Mouse (Mus musculus) heart, postnatal 14 days (tissue): ENCODE data around the gene Abcc12. TPM values are rescaled to one million over a fixed set of nuclear protein-coding genes. Genes with fewer than 3 reads are reported as not detected.

Source experiments
- DNase-seq, 2 experiments: peaks; one replicate each; pipeline ENCODE4 v3.0.0; 2021 to 2022
- intact Hi-C: fragments of 180-260 bp; cut with DNase I; formaldehyde crosslinking; loops from one replicate; pipeline ENCODE4 v1.15.1; 2025
- total RNA-seq, 2 experiments: library from RNA; stranded (reverse); gene quantifications; 2 replicates each; pipeline ENCODE4 v1.2.3; 2021

Gene Abcc12
- total RNA-seq, 2 experiments from 2014 or later, result 0.10 TPM; not detected in 1

DNA sequence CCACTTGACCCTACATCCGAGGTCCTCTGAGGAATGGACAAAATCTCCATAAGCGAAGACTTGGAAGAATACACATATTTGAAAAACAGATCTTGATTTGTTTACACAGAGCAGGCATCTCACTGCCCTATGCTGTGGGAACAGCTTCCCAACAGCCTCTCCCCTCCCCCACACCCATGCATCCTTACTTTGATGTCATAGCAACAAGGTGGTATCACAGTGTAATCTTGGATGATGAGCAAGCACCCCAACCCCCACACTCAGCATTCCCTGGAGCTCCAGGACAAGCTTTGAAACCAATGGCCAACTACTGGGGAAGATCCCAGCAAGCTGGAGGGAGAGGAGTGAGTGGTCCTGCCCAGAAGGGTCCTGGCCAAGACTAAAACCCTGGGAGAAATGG lies 50.8 kb downstream of the Abcc12 start:
- intact Hi-C loops, result loop anchor here (10.0 kb wide), 1 partner anchor 925 kb away; no protein-coding TSS in a partner anchor
- DNase-seq, result no peak

GRCm38 (mm10) chr8:86527336-86528029 lies 53.0 kb downstream of the Abcc12 start:
- no peak for DNase-seq
- intact Hi-C loops, result no loop called here

- DNase-seq, result no peak
- intact Hi-C loops, result no loop called here
These were observed 53.7 kb downstream of the Abcc12 start for GRCm38 (mm10) chr8:86526808-86527207.

DNA sequence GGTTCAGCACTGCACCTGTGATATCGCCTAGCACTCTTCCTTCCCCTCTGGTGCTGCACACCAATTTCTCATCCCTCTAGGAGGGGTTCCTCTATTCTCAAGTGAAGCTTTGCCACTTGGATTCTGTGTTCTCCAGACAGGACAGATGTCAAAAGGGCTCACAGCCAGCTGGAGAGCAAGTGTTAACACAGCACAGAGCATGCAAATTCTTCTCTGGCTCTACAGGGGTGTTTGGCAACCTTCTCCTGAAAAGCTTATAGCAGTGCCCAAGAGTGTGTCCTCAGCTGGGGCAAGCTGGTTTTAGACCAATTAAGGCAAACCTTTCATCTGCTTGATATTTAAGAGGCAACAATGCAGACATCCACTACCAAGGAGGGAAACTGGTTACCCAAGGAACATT lies 66.3 kb downstream of the Abcc12 start:
- intact Hi-C loops, result no loop called here
- peak in 1 of 2 experiments; percentile 19 for DNase-seq

- intact Hi-C loops, result no loop called here
- peak in 1 of 2 experiments; percentile 12 for DNase-seq
These were observed 67.6 kb downstream of the Abcc12 start for GRCm38 (mm10) chr8:86512886-86513285.

- DNase-seq, result no peak
- intact Hi-C loops, result no loop called here
These were observed 68.2 kb downstream of the Abcc12 start for GRCm38 (mm10) chr8:86512131-86512792.

- intact Hi-C loops, result no loop called here
- no peak for DNase-seq
These were observed 79.1 kb downstream of the Abcc12 start for GRCm38 (mm10) chr8:86501341-86501740.

DNA sequence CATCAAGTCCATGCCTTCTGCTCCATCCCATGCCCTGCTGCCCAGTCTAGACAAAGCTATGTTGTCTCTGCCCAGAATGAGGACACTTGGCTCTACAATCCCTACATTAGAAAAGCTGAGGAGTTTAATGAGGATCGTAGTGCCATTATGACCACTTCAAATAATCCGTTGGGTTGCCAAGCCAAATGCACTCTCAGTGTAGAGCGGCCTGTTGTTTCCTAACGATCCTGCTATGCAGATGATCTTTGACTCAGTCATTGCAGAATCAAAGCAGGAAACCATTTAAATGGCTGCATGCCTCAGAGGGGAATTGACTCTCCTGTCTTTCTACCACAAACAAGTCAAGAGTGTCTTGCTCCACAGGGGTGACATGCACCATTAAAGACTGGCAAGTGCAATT lies 85.4 kb downstream of the Abcc12 start:
- intact Hi-C loops, result no loop called here
- DNase-seq, result no peak

DNA sequence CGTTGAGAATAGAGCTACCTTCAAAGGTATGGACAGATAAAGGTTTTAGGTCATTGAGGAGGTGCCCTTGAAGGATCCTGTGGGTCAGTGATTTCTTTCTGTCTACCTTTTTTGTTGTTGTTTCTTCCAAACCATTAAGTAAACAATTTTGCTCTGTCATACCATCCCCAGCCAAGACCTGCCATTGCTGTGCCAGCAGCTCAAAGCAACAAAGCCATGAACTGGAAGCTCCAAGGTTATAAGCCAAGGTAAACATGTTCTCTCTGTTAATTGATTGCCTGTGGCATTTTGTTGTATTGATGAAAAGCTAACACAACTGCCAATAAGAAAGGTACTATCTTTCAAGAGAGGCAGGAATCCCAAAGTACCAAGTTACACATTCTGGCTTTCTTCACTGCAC lies 86.6 kb downstream of the Abcc12 start:
- intact Hi-C loops, result no loop called here
- DNase-seq, result no peak

- DNase-seq, result no peak
- intact Hi-C loops, result no loop called here
These were observed 95.1 kb downstream of the Abcc12 start for GRCm38 (mm10) chr8:86485411-86485810.

GRCm38 (mm10) chr8:86484244-86484643 lies 96.2 kb downstream of the Abcc12 start:
- intact Hi-C loops, result no loop called here
- DNase-seq, result no peak

DNA sequence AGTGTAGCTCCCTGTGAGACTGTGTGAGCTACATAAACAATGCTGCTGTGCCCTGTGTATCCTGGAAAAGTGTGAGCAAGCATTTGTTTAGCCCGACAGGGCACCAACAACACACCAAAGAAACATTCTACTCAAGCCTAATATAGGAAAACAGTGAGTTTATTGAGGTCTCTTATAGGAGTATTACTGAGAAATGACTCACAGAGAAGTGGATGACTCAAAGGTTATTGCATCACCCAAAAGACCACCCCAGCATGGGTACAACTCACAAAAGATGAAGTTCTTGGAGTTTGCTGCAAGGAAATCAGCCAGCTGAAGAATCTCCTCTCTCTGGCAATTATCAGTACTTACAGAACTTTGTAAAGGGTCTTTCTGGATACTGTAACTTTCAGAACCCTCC lies 98.4 kb downstream of the Abcc12 start:
- intact Hi-C loops, result no loop called here
- no peak for DNase-seq

- intact Hi-C loops, result loop anchor here (5.0 to 10.0 kb wide), 2 partner anchors 106 to 781 kb away; partner anchors contain the start of gene Abcc12
- peak; percentile 9 to 37 for DNase-seq
These were observed 104.6 kb downstream of the Abcc12 start for GRCm38 (mm10) chr8:86475711-86476438.

DNA sequence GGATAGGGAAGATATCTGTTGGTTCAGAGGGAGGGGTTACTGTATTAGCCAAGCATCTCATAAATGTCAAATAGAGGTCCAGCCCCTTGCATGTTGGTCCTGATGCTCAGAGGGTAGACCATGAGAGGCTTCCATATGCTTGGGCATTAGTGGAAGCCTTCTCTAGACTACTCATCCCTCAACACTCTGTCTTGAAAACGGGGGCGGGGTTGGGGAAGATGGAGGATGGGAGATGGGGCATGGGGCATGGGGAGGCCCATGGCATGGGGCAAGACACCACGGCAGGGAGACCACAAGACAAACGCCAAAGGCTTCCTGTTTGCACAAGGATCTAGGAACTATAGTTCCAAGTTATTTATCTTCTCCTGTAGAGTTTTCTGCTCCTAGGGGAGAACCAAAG lies 106.0 kb downstream of the Abcc12 start:
- intact Hi-C loops, result loop anchor here (10.0 kb wide), 1 partner anchor 780 kb away; no protein-coding TSS in a partner anchor
- DNase-seq, result no peak

DNA sequence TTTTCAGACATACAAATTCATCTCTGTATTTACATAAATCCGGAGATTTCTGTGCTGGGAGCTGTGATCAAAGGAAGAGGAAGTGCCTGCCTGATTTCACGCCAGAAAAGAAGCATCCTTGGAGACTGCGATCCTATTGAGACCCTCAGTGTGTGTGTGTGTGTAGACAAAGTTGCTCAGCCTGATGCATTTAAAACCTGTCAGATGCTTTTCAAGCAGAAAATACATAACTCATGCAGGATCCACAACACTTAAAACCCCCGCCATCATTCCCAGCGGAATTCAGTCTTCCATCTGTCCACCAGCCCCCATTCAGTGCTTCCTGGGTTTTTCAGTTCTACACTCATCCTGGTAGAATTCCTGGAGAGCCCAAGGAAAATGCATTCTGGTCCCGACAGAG lies 107.4 kb downstream of the Abcc12 start:
- no peak for DNase-seq
- intact Hi-C loops, result loop anchor here (10.0 kb wide), 1 partner anchor 778 kb away; no protein-coding TSS in a partner anchor

DNA sequence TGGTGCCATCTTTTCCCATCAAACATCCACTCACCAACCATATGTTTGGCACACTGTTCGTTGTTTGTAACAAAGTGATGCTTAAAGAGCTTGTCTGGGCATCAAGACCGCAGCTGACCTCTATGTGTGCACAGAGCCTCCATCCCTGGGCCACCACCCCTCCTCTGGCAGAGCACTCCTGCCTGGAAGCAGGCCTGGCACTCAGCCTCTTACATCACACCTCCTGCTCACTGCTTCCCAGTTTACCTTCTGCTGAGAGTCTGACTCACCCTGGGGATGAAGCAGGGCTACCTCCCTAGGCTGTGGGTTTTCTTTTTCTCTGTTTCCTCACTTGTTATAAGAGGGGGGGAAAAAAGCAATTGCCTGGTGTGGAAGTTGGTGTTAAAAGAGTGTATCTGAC lies 109.8 kb downstream of the Abcc12 start:
- DNase-seq, result no peak
- intact Hi-C loops, result loop anchor here (10.0 kb wide), 1 partner anchor 776 kb away; no protein-coding TSS in a partner anchor

DNA sequence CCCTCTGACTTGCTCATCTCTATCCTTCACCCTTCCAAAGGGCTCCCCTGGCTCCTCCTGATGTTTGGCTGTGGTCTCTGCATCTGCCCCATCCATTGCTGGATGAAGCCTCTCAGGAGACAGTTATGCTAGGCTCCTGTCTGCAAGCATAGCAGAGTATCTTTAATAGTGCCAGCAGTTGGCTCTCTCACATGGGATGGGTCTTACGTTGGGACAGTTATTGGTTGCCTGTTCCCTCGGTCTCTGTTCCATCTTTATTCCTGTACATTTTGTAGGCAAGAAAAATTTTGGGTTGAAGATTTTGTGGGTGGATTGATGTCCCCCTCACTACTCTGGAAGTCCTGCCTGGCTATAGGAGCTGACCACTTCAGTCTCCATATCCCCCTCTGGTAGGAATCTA lies 117.3 kb downstream of the Abcc12 start:
- no peak for DNase-seq
- intact Hi-C loops, result no loop called here

GRCm38 (mm10) chr8:86460372-86460771 lies 120.1 kb downstream of the Abcc12 start:
- DNase-seq, result no peak
- intact Hi-C loops, result no loop called here

- intact Hi-C loops, result no loop called here
- no peak for DNase-seq
These were observed 126.6 kb downstream of the Abcc12 start for GRCm38 (mm10) chr8:86453697-86454480.

- DNase-seq, result no peak
- intact Hi-C loops, result no loop called here
These were observed 130.5 kb downstream of the Abcc12 start for GRCm38 (mm10) chr8:86449870-86450515.
